Mouse (Mus musculus): ENCODE results near the gene Gm45785. TPM values are rescaled to one million over a fixed set of nuclear protein-coding genes. Genes with fewer than 3 reads are reported as not detected.
A peak's percentile ranks its signal among the peaks of the same experiment; 100 is the strongest.
"Not testable (repeated sequence)": the region's sequence is repeated elsewhere in the genome, so short reads cannot be mapped to it uniquely, and the experiment has no call there.

Gm45785 gene
- polyA plus RNA-seq, 2 experiments, result not detected

GRCm38 (mm10) chr7:140899121-140899520 is 43.0 kb upstream of the Gm45785 start:
- H3K9ac ChIP-seq (ENCODE audit: low read depth, low read length, severe bottlenecking), result no peak overlapping the region
- DNase-seq (ENCODE audit: low spot score), result no peak
- no peak overlapping the region for H3K4me3 ChIP-seq (replicated peaks; ENCODE audit: low read length)
- no peak overlapping the region for H3K27ac ChIP-seq (replicated peaks; ENCODE audit: low read depth, low read length)
- TF ChIP-seq POLR2A (IDR thresholded peaks at IDR 0.05; ENCODE audit: borderline replicate concordance, extremely low read depth, insufficient read depth, insufficient read length), result no peak
- no peak for ATAC-seq (ENCODE audit: low FRiP score, low read depth)
- H3K36me3 ChIP-seq (ENCODE audit: control insufficient read depth, insufficient read depth, low read length), result peaks cover 42% of the 10 kb centered on the region
- no peaks in the 10 kb centered on the region for H3K4me1 ChIP-seq (ENCODE audit: control insufficient read depth, insufficient read depth, low read length)
- no peaks in the 10 kb centered on the region for H3K9me3 ChIP-seq (ENCODE audit: control insufficient read depth, low read length)
- 80% methylated on average over 3 of the region's 3 CpGs for WGBS
- no peak overlapping the region for H3K4me2 ChIP-seq (replicated peaks; ENCODE audit: low read depth, low read length, severe bottlenecking)
- no peaks in the 10 kb centered on the region for H3K27me3 ChIP-seq (ENCODE audit: control insufficient read depth, insufficient read depth, low read length)

GRCm38 (mm10) chr7:140897863-140898262 is 41.7 kb upstream of the Gm45785 start:
- no peak overlapping the region for H3K4me3 ChIP-seq (replicated peaks; ENCODE audit: low read length)
- no peaks in the 10 kb centered on the region for H3K4me1 ChIP-seq (ENCODE audit: control insufficient read depth, insufficient read depth, low read length)
- no peak overlapping the region for H3K4me2 ChIP-seq (replicated peaks; ENCODE audit: low read depth, low read length, severe bottlenecking)
- no peaks in the 10 kb centered on the region for H3K27me3 ChIP-seq (ENCODE audit: control insufficient read depth, insufficient read depth, low read length)
- H3K9ac ChIP-seq (ENCODE audit: low read depth, low read length, severe bottlenecking), result no peak overlapping the region
- ATAC-seq (ENCODE audit: low FRiP score, low read depth) (no peak), DNase-seq (ENCODE audit: low spot score) (no peak)
- no peaks in the 10 kb centered on the region for H3K9me3 ChIP-seq (ENCODE audit: control insufficient read depth, low read length)
- H3K27ac ChIP-seq (replicated peaks; ENCODE audit: low read depth, low read length), result no peak overlapping the region
- H3K36me3 ChIP-seq (ENCODE audit: control insufficient read depth, insufficient read depth, low read length), result peaks cover 52% of the 10 kb centered on the region
- no peak for TF ChIP-seq POLR2A (IDR thresholded peaks at IDR 0.05; ENCODE audit: borderline replicate concordance, extremely low read depth, insufficient read depth, insufficient read length)
- 81% methylated on average over 7 of the region's 7 CpGs for WGBS

GRCm38 (mm10) chr7:140894611-140895010 is 38.5 kb upstream of the Gm45785 start:
- 95% methylated on average over 3 of the region's 3 CpGs for WGBS
- Histone ChIP-seq H3K4me2 (replicated peaks; ENCODE audit: low read depth, low read length, severe bottlenecking) (no peak overlapping the region), H3K4me1 (ENCODE audit: control insufficient read depth, insufficient read depth, low read length) (no peaks in the 10 kb centered on the region), H3K27ac (replicated peaks; ENCODE audit: low read depth, low read length) (no peak overlapping the region), H3K27me3 (ENCODE audit: control insufficient read depth, insufficient read depth, low read length) (no peaks in the 10 kb centered on the region), H3K36me3 (ENCODE audit: control insufficient read depth, insufficient read depth, low read length) (peaks cover 71% of the 10 kb centered on the region), H3K9ac (ENCODE audit: low read depth, low read length, severe bottlenecking) (no peak overlapping the region), H3K9me3 (ENCODE audit: control insufficient read depth, low read length) (no peaks in the 10 kb centered on the region), H3K4me3 (replicated peaks; ENCODE audit: low read length) (no peak overlapping the region)
- DNase-seq (ENCODE audit: low spot score), result no peak
- ATAC-seq (ENCODE audit: low FRiP score, low read depth), result no peak
- no peak for TF ChIP-seq POLR2A (IDR thresholded peaks at IDR 0.05; ENCODE audit: borderline replicate concordance, extremely low read depth, insufficient read depth, insufficient read length)

GRCm38 (mm10) chr7:140894031-140894430 is 37.9 kb upstream of the Gm45785 start:
- Histone ChIP-seq H3K4me1 (ENCODE audit: control insufficient read depth, insufficient read depth, low read length) (no peaks in the 10 kb centered on the region), H3K9ac (ENCODE audit: low read depth, low read length, severe bottlenecking) (no peak overlapping the region), H3K27ac (replicated peaks; ENCODE audit: low read depth, low read length) (no peak overlapping the region), H3K9me3 (ENCODE audit: control insufficient read depth, low read length) (no peaks in the 10 kb centered on the region), H3K27me3 (ENCODE audit: control insufficient read depth, insufficient read depth, low read length) (no peaks in the 10 kb centered on the region), H3K36me3 (ENCODE audit: control insufficient read depth, insufficient read depth, low read length) (peaks cover 71% of the 10 kb centered on the region), H3K4me2 (replicated peaks; ENCODE audit: low read depth, low read length, severe bottlenecking) (no peak overlapping the region), H3K4me3 (replicated peaks; ENCODE audit: low read length) (no peak overlapping the region)
- DNase-seq (ENCODE audit: low spot score), result no peak
- ATAC-seq (ENCODE audit: low FRiP score, low read depth), result no peak
- 91% methylated on average over 7 of the region's 7 CpGs for WGBS
- TF ChIP-seq POLR2A (IDR thresholded peaks at IDR 0.05; ENCODE audit: borderline replicate concordance, extremely low read depth, insufficient read depth, insufficient read length), result no peak

- H3K36me3 ChIP-seq (ENCODE audit: control insufficient read depth, insufficient read depth, low read length), result peaks cover 75% of the 10 kb centered on the region
- H3K9me3 ChIP-seq (ENCODE audit: control insufficient read depth, low read length); H3K27me3 ChIP-seq (ENCODE audit: control insufficient read depth, insufficient read depth, low read length); DNase-seq (ENCODE audit: low spot score); H3K9ac ChIP-seq (ENCODE audit: low read depth, low read length, severe bottlenecking); H3K4me1 ChIP-seq (ENCODE audit: control insufficient read depth, insufficient read depth, low read length); H3K4me3 ChIP-seq (replicated peaks; ENCODE audit: low read length); H3K4me2 ChIP-seq (replicated peaks; ENCODE audit: low read depth, low read length, severe bottlenecking); ATAC-seq (ENCODE audit: low FRiP score, low read depth); H3K27ac ChIP-seq (replicated peaks; ENCODE audit: low read depth, low read length): not testable (repeated sequence)
- WGBS, result 97% methylated on average over 16 of the region's 16 CpGs
These were observed 34.5 kb upstream of the Gm45785 start for GRCm38 (mm10) chr7:140890636-140891035.

GRCm38 (mm10) chr7:140882469-140882803 is 26.3 kb upstream of the Gm45785 start:
- DNase-seq (ENCODE audit: low spot score) (no peak), ATAC-seq (ENCODE audit: low FRiP score, low read depth) (peak; percentile 39)
- H3K36me3 ChIP-seq (ENCODE audit: control insufficient read depth, insufficient read depth, low read length), result peaks cover 31% of the 10 kb centered on the region
- H3K4me1 ChIP-seq (ENCODE audit: control insufficient read depth, insufficient read depth, low read length), result peaks cover 7% of the 10 kb centered on the region
- WGBS, result 0% methylated on average over 12 of the region's 12 CpGs
- TF ChIP-seq POLR2A (IDR thresholded peaks at IDR 0.05; ENCODE audit: borderline replicate concordance, extremely low read depth, insufficient read depth, insufficient read length), result no peak
- H3K4me2 ChIP-seq (replicated peaks; ENCODE audit: low read depth, low read length, severe bottlenecking), result peak overlapping the region; percentile 49
- H3K27ac ChIP-seq (replicated peaks; ENCODE audit: low read depth, low read length), result no peak overlapping the region
- peak overlapping the region; percentile 69 for H3K9ac ChIP-seq (ENCODE audit: low read depth, low read length, severe bottlenecking)
- H3K4me3 ChIP-seq (replicated peaks; ENCODE audit: low read length), result peak overlapping the region; percentile 72
- H3K27me3 ChIP-seq (ENCODE audit: control insufficient read depth, insufficient read depth, low read length), result no peaks in the 10 kb centered on the region
- no peaks in the 10 kb centered on the region for H3K9me3 ChIP-seq (ENCODE audit: control insufficient read depth, low read length)

Data from limb, embryonic 14.5 days (tissue).